Mouse (Mus musculus) ES-Bruce4 (cell line): ENCODE results near the gene Cdkl2. TPM values are rescaled to one million over a fixed set of nuclear protein-coding genes. Genes with fewer than 3 reads are reported as not detected.

Experiments
- H3K27ac ChIP-seq: 2 replicates; pipeline ENCODE4 v1.5.1; 2012; ENCODE audit warnings: low read length, inconsistent platforms; ENCODE audit not compliant: insufficient read depth
- H3K27me3 ChIP-seq: 2 replicates; pipeline ENCODE4 v1.6.1; 2012; ENCODE audit warnings: mild to moderate bottlenecking, low read length, inconsistent platforms; ENCODE audit not compliant: control insufficient read depth, poor library complexity, insufficient read depth, severe bottlenecking
- H3K36me3 ChIP-seq: 2 replicates; pipeline ENCODE4 v1.6.1; 2012; ENCODE audit warnings: inconsistent platforms, mild to moderate bottlenecking, low read length, moderate library complexity; ENCODE audit not compliant: control insufficient read depth, poor library complexity, insufficient read depth, severe bottlenecking
- H3K4me1 ChIP-seq: one replicate; pipeline ENCODE4 v1.8.1; 2011; ENCODE audit warnings: low read length; ENCODE audit not compliant: control insufficient read depth, insufficient read depth
- H3K4me3 ChIP-seq: 2 replicates; pipeline ENCODE4 v1.5.1; 2011; ENCODE audit warnings: low read depth, mild to moderate bottlenecking, low read length
- H3K9ac ChIP-seq: 2 replicates; pipeline ENCODE4 v1.6.1; 2012; ENCODE audit warnings: low read depth, mild to moderate bottlenecking, inconsistent platforms; ENCODE audit not compliant: poor library complexity, severe bottlenecking
- H3K9me3 ChIP-seq: replicated peaks from 2 replicates; pipeline ENCODE4 v1.6.1; 2012; ENCODE audit warnings: mild to moderate bottlenecking, low read length, inconsistent platforms; ENCODE audit not compliant: control insufficient read depth, poor library complexity, insufficient read depth, severe bottlenecking
- CTCF ChIP-seq: IDR thresholded peaks from one replicate; pipeline ENCODE4 v1.8.1; 2011; ENCODE audit warnings: low read depth, low read length
- EP300 ChIP-seq: IDR thresholded peaks from 2 replicates; pipeline ENCODE4 v1.6.1; 2011; ENCODE audit warnings: low read depth, low read length; ENCODE audit not compliant: insufficient read depth
- POLR2A ChIP-seq: IDR thresholded peaks from one replicate; pipeline ENCODE4 v1.8.1; 2011; ENCODE audit warnings: low read length; ENCODE audit not compliant: insufficient read depth
- polyA plus RNA-seq: library from polyadenylated mRNA; stranded (reverse); fragments of >200 nt; gene quantifications from 2 replicates; pipeline ENCODE4 v1.2.4, GENCODE M21; 2011; ENCODE audit warnings: low read depth; ENCODE audit not compliant: missing spikeins, insufficient read depth, insufficient read length

Cdkl2 gene
- 5.2 and 6.1 TPM in 2 replicates for polyA plus RNA-seq

DNA sequence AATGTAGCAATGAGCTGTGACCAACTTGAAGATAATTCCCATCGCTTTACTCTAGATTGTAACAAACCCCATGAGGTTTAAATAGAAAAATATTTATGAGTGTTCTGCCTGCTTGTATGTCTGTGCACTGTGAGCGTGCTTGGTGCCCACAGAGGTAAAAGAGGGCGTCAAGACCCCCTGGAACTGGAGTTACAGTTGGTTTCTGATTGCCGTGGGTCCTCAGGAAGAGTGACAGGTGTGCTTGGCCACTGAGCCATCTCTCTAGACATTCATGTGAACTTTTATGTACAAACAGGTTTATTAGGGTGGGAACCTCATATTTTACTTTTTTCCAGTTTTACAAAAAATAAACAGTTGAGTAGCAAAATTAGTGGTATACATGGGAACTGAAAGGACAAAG, at the start of gene Cdkl2:
Gene Cdkl2 (minus strand): TSS at position 101 of the 400 bp plus-strand sequence.
- no peaks in the 10 kb centered on the region for H3K9me3 ChIP-seq
- H3K9ac ChIP-seq, result peak within 1 kb of the TSS; percentile 70
- no peaks in the 10 kb centered on the region for H3K36me3 ChIP-seq
- TF ChIP-seq POLR2A, result no peak
- TF ChIP-seq EP300, result no peak
- TF ChIP-seq CTCF, result no peak
- peak within 1 kb of the TSS; percentile 92 for H3K27ac ChIP-seq
- peaks cover 2% of the 10 kb centered on the region for H3K4me1 ChIP-seq
- H3K4me3 ChIP-seq, result peak within 1 kb of the TSS; percentile 92
- H3K27me3 ChIP-seq, result no peaks in the 10 kb centered on the region

DNA sequence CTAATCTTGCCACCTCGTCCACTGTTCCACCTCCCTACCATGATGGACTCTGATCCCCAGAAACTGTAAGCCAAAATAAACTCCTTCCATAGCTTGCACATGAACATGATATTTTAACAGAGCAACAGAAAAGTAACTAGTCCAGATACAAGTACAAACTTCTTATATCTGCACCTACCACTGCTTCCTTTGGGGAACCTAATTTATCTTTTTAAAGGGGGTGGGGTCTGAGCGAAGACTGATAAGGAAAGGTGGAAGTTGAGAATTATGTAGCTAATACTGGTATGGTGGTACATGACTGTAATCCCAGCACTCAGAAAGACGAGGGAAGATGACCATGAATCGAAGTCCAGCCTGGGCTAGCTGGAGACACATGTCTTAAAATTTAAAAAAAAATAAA, 43.8 kb upstream of the Cdkl2 start:
- TF ChIP-seq CTCF, result no peak
- Histone ChIP-seq H3K4me3 (no peak overlapping the region), H3K9ac (no peak overlapping the region), H3K27me3 (no peaks in the 10 kb centered on the region), H3K9me3 (no peaks in the 10 kb centered on the region), H3K36me3 (no peaks in the 10 kb centered on the region), H3K27ac (no peak overlapping the region), H3K4me1 (no peaks in the 10 kb centered on the region)

DNA sequence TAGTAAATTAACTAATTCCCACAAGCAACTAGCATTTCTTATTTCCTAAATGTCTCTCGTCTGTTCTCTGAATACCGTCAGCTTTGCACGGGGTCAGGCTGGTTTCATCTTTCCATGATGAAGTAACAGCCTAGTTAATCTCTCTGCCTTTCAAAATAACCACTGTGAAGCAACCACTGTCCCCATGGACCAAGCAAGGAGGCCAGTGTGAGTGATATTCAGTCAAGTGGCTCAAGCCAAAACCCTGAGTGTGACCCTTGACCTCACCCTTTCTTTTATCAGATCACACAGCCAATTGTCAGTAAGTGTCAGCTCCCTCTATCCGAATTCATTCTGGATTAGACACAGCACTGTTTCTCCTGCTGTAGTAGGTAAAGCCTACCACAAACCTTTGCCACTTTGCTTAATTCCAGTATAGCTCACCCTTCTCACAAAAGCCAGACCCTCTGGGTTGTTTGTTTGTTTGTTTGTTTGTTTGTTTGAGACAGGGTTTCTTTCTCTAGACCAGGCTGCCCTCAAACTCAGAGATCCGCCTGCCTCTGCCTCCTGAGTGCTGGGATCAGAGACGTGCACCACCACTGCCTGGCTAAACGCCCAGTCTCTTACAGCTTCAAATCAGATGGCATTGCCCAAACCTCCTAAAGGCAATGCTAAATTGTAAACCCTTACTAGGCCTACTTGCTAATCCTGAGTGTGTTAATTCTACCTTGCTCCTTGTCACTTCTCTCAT, 42.3 kb upstream of the Cdkl2 start:
- TF ChIP-seq CTCF (no peak), POLR2A (no peak), EP300 (no peak)

DNA sequence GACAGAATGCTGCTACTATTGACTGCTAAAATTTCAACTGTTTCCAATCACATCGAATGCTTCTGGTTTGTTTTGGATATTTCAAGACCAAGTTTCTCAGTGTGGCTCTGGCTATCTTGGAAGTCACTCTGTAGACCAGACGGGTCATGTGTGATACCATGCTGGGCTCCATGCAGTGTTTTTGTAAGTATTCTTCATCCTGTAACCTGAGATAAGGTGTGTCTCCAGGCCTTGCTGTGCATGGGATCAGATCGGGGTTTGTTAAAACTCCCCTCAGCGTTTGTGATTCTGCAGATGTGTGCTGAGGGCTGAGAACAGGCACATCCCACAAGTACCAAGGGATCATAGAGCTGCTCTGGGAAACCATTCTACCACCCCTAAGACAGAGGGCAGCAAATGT, 41.6 kb upstream of the Cdkl2 start:
- Histone ChIP-seq H3K9me3 (no peaks in the 10 kb centered on the region), H3K4me1 (no peaks in the 10 kb centered on the region), H3K27me3 (no peaks in the 10 kb centered on the region), H3K4me3 (no peak overlapping the region), H3K9ac (no peak overlapping the region), H3K36me3 (no peaks in the 10 kb centered on the region), H3K27ac (peak overlapping the region; percentile 58; the same call in 1 of the 2 replicates)
- TF ChIP-seq CTCF, result no peak
- TF ChIP-seq POLR2A, result no peak
- TF ChIP-seq EP300, result no peak

More for the DNA sequence above, 42.3 kb upstream of the Cdkl2 start:
- Histone ChIP-seq H3K36me3 (no peaks in the 10 kb centered on the region), H3K4me1 (no peaks in the 10 kb centered on the region), H3K27ac (peak overlapping the region; percentile 9; the same call in 1 of the 2 replicates), H3K9ac (no peak overlapping the region), H3K9me3 (no peaks in the 10 kb centered on the region), H3K4me3 (no peak overlapping the region), H3K27me3 (no peaks in the 10 kb centered on the region)

DNA sequence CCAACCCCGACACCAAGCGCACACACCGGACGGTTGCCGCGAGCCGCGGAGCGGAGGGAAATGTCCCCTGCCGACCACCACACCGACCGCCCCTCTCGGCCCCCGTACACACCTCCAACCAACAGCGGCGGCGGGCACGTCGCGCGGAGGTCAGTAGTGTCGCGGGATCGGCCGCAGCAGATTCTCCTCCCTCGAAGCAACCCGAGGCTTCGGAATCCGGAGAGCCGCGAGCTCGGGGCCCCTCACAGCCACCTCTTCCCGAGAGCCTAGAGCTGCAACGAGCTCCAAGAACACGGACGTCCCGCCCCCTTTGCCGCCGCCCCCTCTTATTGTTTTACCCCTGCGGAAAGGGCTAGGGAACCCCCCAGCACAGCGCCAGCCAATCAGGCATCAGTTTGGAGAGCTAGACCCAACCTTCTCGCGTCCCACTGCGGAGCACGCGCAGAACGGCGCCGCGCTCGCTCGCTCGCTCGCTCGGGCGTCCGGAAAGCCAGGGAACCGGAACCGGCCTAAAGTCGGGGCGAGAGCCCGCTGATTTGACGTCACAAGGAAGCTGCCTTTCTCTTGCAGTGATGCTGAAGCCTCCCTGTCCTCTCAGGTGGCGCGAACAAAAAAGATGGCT, 39.8 kb upstream of the Cdkl2 start, which contains the start of gene G3bp2:
Gene G3bp2 (minus strand): TSS at position 303 of the 622 bp plus-strand sequence.
- no peaks in the 10 kb centered on the region for H3K9me3 ChIP-seq
- peak within 1 kb of the TSS; percentile 95 for H3K4me3 ChIP-seq
- no peaks in the 10 kb centered on the region for H3K4me1 ChIP-seq
- TF ChIP-seq EP300, result no peak
- TF ChIP-seq POLR2A, result no peak
- TF ChIP-seq CTCF, result no peak
- H3K27ac ChIP-seq, result peak within 1 kb of the TSS; percentile 77
- no peaks in the 10 kb centered on the region for H3K27me3 ChIP-seq
- H3K36me3 ChIP-seq, result no peaks in the 10 kb centered on the region
- peak within 1 kb of the TSS; percentile 76 for H3K9ac ChIP-seq
